Mouse (Mus musculus): ENCODE results near the gene Prss22. TPM values are rescaled to one million over a fixed set of nuclear protein-coding genes. Genes with fewer than 3 reads are reported as not detected.

The Prss22 gene
- total and polyA plus RNA-seq, 2 experiments from 2014 or later, result 0.42 TPM; not detected in 1

- Histone ChIP-seq H3K4me1 (ENCODE audit: insufficient read depth, low read length) (no peaks in the 10 kb centered on the region), H3K4me2 (ENCODE audit: low read depth, low read length) (no peak overlapping the region), H3K27ac (no peak overlapping the region), H3K4me3 (ENCODE audit: low read length) (no peak overlapping the region), H3K9ac (replicated peaks; ENCODE audit: low read length) (no peak overlapping the region), H3K27me3 (ENCODE audit: insufficient read depth, low read length) (no peaks in the 10 kb centered on the region), H3K9me3 (ENCODE audit: low read length) (no peaks in the 10 kb centered on the region), H3K36me3 (ENCODE audit: insufficient read depth, low read length) (no peaks in the 10 kb centered on the region)
- no peak for DNase-seq (ENCODE audit: low spot score)
- no peak for ATAC-seq
- 61% methylated on average over 5 of the region's 5 CpGs for WGBS
- TF ChIP-seq CTCF (IDR thresholded peaks at IDR 0.05; ENCODE audit: low read depth), result no peak
Measured at GRCm38 (mm10) chr17:24000404-24000803, 2.5 kb upstream of the Prss22 start.

GRCm38 (mm10) chr17:23998383-23998782, 483 bp upstream of the Prss22 start:
- ATAC-seq (no peak), DNase-seq (ENCODE audit: low spot score) (no peak)
- TF ChIP-seq CTCF (IDR thresholded peaks at IDR 0.05; ENCODE audit: low read depth), result no peak
- Histone ChIP-seq H3K27me3 (ENCODE audit: insufficient read depth, low read length) (no peaks in the 10 kb centered on the region), H3K9me3 (ENCODE audit: low read length) (no peaks in the 10 kb centered on the region), H3K9ac (replicated peaks; ENCODE audit: low read length) (no peak overlapping the region), H3K27ac (no peak overlapping the region), H3K4me1 (ENCODE audit: insufficient read depth, low read length) (no peaks in the 10 kb centered on the region), H3K36me3 (ENCODE audit: insufficient read depth, low read length) (no peaks in the 10 kb centered on the region), H3K4me3 (ENCODE audit: low read length) (no peak overlapping the region), H3K4me2 (ENCODE audit: low read depth, low read length) (no peak overlapping the region)
- 70% methylated on average over 6 of the region's 6 CpGs for WGBS

- peak; percentile 12; the same call in 1 of the 2 replicates for TF ChIP-seq CTCF (IDR thresholded peaks at IDR 0.05; ENCODE audit: low read depth)
- H3K4me2 ChIP-seq (ENCODE audit: low read depth, low read length), result no peak overlapping the region
- 14% methylated on average over 1 of the region's 1 CpGs for WGBS
- DNase-seq (ENCODE audit: low spot score), result no peak
- H3K27me3 ChIP-seq (ENCODE audit: insufficient read depth, low read length), result no peaks in the 10 kb centered on the region
- no peak for ATAC-seq
- H3K27ac ChIP-seq, result no peak overlapping the region
- no peaks in the 10 kb centered on the region for H3K36me3 ChIP-seq (ENCODE audit: insufficient read depth, low read length)
- no peak overlapping the region for H3K9ac ChIP-seq (replicated peaks; ENCODE audit: low read length)
- no peaks in the 10 kb centered on the region for H3K4me1 ChIP-seq (ENCODE audit: insufficient read depth, low read length)
- no peaks in the 10 kb centered on the region for H3K9me3 ChIP-seq (ENCODE audit: low read length)
- H3K4me3 ChIP-seq (ENCODE audit: low read length), result no peak overlapping the region
Measured at GRCm38 (mm10) chr17:23995421-23995820, 2.5 kb downstream of the Prss22 start.

DNA sequence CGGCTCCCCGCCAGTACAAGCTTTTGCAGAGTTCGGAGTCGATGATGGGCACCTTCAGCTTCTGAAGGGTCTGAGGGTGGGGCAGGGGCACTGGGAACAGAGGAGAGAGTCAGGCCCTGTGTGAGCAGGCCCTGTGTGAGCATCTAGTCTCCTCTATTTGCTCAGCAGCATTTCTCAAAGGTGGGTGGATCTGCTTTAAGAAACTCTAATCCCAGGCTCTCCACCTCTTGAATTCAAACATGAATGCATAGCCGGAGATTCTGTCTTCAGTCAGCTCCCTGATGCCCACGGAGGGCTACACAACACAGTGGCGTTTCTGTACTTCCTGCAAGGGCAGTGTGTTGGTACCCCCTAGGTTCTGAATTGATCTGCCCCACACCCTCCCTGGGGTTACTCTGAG, 3.2 kb downstream of the Prss22 start:
- H3K9me3 ChIP-seq (ENCODE audit: low read length), result no peaks in the 10 kb centered on the region
- no peak overlapping the region for H3K9ac ChIP-seq (replicated peaks; ENCODE audit: low read length)
- no peaks in the 10 kb centered on the region for H3K4me1 ChIP-seq (ENCODE audit: insufficient read depth, low read length)
- no peaks in the 10 kb centered on the region for H3K27me3 ChIP-seq (ENCODE audit: insufficient read depth, low read length)
- WGBS, result 58% methylated on average over 7 of the region's 7 CpGs
- no peak for TF ChIP-seq CTCF (IDR thresholded peaks at IDR 0.05; ENCODE audit: low read depth)
- ATAC-seq, result no peak
- H3K27ac ChIP-seq, result no peak overlapping the region
- H3K36me3 ChIP-seq (ENCODE audit: insufficient read depth, low read length), result no peaks in the 10 kb centered on the region
- H3K4me2 ChIP-seq (ENCODE audit: low read depth, low read length), result no peak overlapping the region
- no peak overlapping the region for H3K4me3 ChIP-seq (ENCODE audit: low read length)
- DNase-seq (ENCODE audit: low spot score), result no peak

- DNase-seq (ENCODE audit: low spot score) (peak; percentile 95), ATAC-seq (peak; percentile 87)
- Histone ChIP-seq H3K4me2 (ENCODE audit: low read depth, low read length) (peak overlapping the region; percentile 58), H3K27ac (peak overlapping the region; percentile 41; the same call in 1 of the 2 replicates), H3K4me3 (ENCODE audit: low read length) (peak overlapping the region; percentile 20), H3K27me3 (ENCODE audit: insufficient read depth, low read length) (no peaks in the 10 kb centered on the region), H3K4me1 (ENCODE audit: insufficient read depth, low read length) (no peaks in the 10 kb centered on the region), H3K9ac (replicated peaks; ENCODE audit: low read length) (0 out of 2 replicates have a peak overlapping the region, but pooled peaks have one; percentile 44), H3K9me3 (ENCODE audit: low read length) (no peaks in the 10 kb centered on the region), H3K36me3 (ENCODE audit: insufficient read depth, low read length) (no peaks in the 10 kb centered on the region)
- TF ChIP-seq CTCF (IDR thresholded peaks at IDR 0.05; ENCODE audit: low read depth), result peak; percentile 83
- 10% methylated on average over 31 of the region's 31 CpGs for WGBS
Measured at GRCm38 (mm10) chr17:23993559-23994428, 4.1 kb downstream of the Prss22 start.

DNA sequence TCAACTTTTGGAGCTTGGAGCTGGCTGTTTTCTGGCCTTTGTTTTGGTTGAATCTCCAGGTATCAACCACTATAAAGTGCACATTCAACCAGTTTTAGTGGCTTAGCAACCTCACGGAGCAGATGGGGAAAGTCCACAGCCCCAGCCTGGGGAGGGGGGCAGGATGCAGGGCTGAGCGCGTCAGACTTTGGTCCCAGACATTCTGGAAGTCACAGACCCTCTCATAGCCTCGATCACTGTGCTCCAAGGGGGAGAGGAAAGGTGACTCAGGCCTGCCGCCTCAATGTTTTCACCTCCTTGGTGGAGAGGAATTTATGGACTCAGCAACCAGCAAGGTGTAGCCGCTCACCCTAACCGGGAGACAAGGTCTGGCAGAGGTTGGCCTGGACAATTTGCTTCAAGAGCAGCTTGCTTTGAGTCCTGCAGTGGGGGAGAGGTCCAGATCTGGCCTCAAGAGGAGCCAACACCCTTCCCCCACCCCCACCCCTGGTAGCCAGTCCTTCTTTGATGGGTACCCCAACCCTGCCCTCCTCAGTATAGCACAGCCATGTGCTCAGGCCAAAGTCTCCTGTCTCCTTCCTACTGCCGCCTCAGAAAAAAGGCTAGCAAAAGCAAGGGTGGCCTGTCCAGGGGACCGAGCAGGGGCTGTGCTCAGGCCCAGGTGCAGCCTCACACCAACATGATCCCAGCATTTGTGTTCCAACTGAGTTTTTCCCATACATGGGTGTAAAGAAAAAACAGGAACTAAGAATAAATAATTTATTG, 4.9 kb downstream of the Prss22 start:
- no peak for DNase-seq (ENCODE audit: low spot score)
- no peak overlapping the region for H3K9ac ChIP-seq (replicated peaks; ENCODE audit: low read length)
- no peaks in the 10 kb centered on the region for H3K9me3 ChIP-seq (ENCODE audit: low read length)
- H3K36me3 ChIP-seq (ENCODE audit: insufficient read depth, low read length), result no peaks in the 10 kb centered on the region
- H3K4me1 ChIP-seq (ENCODE audit: insufficient read depth, low read length), result no peaks in the 10 kb centered on the region
- peak overlapping the region; percentile 58 for H3K4me2 ChIP-seq (ENCODE audit: low read depth, low read length)
- WGBS, result 73% methylated on average over 9 of the region's 9 CpGs
- no peaks in the 10 kb centered on the region for H3K27me3 ChIP-seq (ENCODE audit: insufficient read depth, low read length)
- H3K27ac ChIP-seq, result no peak overlapping the region
- TF ChIP-seq CTCF (IDR thresholded peaks at IDR 0.05; ENCODE audit: low read depth), result no peak
- peak; percentile 71 for ATAC-seq
- H3K4me3 ChIP-seq (ENCODE audit: low read length), result peak overlapping the region; percentile 7; the same call in 1 of the 2 replicates

All from hindbrain, postnatal 0 days (tissue).